Comparison of ENCODE assay signal across 7 mouse cellular contexts in the genomic region with DNA sequence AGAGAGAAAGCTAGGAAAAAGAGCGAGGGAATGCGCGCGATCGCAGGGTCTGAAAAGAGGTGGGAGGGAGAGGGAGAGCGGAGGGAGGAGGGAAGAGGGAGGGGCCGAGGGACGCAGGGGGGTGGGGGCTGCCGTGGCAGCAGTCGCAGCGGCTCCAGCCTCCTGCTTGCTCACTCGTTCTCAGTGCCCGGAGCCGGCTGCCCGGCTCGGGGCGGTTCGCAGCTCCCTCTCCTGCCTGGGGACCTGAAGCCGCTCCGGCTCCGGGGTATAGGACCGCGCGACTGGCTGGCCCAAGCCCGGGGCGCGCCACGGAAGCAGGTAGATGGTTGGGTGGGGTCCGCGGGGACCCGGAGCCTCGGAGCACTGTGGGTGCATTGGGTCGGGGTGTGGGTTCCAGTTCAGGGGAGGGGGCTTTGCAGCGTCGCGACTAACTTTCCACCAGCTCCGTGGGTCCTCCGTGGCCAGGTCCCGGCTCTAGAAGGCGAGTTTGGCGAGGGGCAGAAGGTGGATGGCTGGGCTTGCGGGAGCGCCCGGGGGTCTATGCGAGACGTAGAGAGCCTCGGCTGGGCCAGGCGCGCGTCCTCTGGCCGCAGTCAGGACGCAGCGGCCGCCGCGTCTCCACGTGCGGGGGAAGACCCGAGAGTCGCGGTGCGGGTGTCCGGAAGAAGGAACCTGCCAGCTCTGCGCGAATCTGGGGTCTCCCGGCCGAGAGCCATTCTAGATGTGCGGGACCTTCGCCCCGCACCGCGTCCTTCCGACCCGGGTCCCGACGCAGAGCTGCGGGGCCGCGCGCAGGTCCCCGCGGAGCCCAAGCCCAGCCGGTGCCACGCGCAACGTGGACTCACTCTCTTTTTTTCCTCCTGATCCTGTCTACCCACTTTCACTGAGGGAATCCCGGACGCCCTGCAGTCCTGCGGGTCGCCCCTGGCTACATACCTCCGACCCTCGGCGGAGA. TPM values are rescaled to one million over a fixed set of nuclear protein-coding genes. Genes with fewer than 3 reads are reported as not detected.
DNase-seq lines count a peak whose midpoint lies in the region.

Megf11 (plus strand) TSS at position 116 of the 955 bp plus-strand sequence.

- H3K4me1 ChIP-seq in midbrain, embryonic 10.5 days = peaks cover 28% of the 10 kb centered on the region

- H3K4me3 ChIP-seq in midbrain, embryonic 10.5 days = peak within 1 kb of the TSS; percentile 76

- no peaks in the 10 kb centered on the region for H3K36me3 ChIP-seq in midbrain, embryonic 10.5 days

- peak within 1 kb of the TSS; percentile 73 for H3K27ac ChIP-seq in midbrain, embryonic 10.5 days (replicated peaks)

- H3K9me3 ChIP-seq in midbrain, embryonic 10.5 days (replicated peaks) = no peaks in the 10 kb centered on the region

- H3K27me3 ChIP-seq in midbrain, embryonic 10.5 days (ENCODE audit: low read depth, poor library complexity, severe bottlenecking) = peaks cover 79% of the 10 kb centered on the region

- WGBS in midbrain, embryonic 10.5 days = under 1% methylated on average over 92 of the region's 93 CpGs

- intact Hi-C loops in heart, postnatal 14 days (cut with DNase I) = no loop called here

- DNase-seq in thymus, postnatal 4 days = peak; percentile 40
- no peak for DNase-seq in thymus, postnatal 10 days (ENCODE audit: low spot score in 2 of 2)
- DNase-seq in embryo, embryonic 10 days (ENCODE audit: low spot score) = peak; percentile 78
- peak; percentile 21 to 32 for DNase-seq in heart, postnatal 14 days
- DNase-seq in left cerebral cortex, adult 8-10 months (ENCODE audit: low spot score in 2 of 2) = no peak
- DNase-seq in midbrain, embryonic 10.5 days (ENCODE audit: low spot score) = peak; percentile 76
- DNase-seq in testis, postnatal 10 days (ENCODE audit: low spot score) = peak; percentile 50

RNA-seq across cellular contexts. Expression of gene Megf11, which starts in this region (rescaled TPM):
- total RNA-seq in heart, postnatal 14 days (2021) = 1 to 10 TPM; 3.6 to 4.2 TPM
- total RNA-seq in left cerebral cortex, adult 8-10 months (2022) = 10 to 100 TPM in 3 of 4 experiments, 1 to 10 TPM in 1; 9.4 to 11.4 (median 11.1) TPM
- 1.3 and 2.6 TPM in 2 replicates for polyA plus RNA-seq in midbrain, embryonic 10.5 days (2016; fragmentation: Nextera tagmentation; extraction: Ambion mirVana)

Comparison
In these comparisons a context has a peak if more than half of its experiments do, and no peak if none do; other contexts are left out.
1. DNase-seq: peak in thymus, postnatal 4 days (single experiment), embryo, embryonic 10 days (single experiment), heart, postnatal 14 days (2 of 2), midbrain, embryonic 10.5 days (single experiment) and testis, postnatal 10 days (single experiment); none in thymus, postnatal 10 days (0 of 2) and left cerebral cortex, adult 8-10 months (0 of 2).